Mouse (Mus musculus): ENCODE measurements around the gene Actl7a.

Gene Actl7a

DNA sequence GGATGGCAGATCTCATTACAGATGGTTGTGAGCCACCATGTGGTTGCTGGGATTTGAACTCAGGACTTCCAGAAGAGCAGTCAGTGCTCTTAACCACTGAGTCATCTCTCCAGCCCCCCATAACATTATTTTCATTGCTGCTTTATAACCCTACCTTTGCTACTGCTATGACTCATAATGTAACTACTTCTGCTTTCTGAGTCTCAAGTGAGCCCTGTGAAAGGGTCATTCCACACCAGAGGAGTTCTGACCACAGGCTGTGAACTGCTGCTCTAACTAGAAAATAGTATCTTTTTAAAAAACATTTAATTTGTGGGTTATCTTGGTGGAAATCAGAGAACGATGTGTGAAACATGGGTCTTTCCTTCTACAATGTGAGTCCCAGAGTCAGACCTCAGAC, 14.5 kb downstream of the Actl7a start:
- no peak for DNase-seq (ENCODE audit: low spot score in 2 of 2)

DNA sequence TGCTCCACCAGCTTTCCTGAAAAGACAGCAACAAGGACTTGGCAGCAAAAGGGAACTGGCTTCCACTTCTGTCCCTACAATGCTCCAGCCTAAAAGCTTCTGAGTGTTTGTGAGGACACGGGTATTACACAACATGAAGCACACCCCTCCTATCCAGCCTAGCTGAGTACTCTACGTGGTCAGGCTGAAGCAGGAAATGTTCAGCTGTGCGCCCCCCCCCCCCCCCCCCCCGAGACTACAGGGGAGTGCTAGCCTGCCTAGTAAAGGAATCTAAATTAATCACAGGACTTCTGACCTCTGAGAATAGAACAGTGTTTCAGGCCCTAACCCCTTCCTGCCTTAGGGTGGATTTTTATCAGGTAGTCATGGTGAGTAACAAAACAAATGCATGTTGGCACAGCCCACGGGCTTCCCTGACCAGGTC, 24.7 kb downstream of the Actl7a start:
- DNase-seq (ENCODE audit: low spot score in 2 of 2), result no peak

DNA sequence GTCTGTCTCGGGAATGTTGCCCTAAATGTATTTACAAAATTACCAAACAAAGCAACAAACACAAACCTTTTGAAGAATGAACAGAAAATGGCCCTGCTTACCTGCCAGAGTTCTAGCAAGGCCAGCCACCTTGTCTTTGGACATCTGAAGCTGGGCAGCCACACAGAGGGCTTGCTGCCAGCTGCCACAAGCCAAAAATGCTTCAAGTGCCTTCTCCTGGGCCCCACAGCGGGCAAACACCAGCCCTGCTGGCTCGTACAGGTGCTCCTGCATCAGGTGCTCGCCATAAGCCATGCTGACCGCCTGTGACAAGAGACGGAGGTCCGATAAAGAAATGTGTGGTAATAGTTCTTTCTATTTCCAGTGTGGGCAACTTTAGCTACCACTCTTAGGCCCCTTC, 25.7 kb downstream of the Actl7a start:
- DNase-seq (ENCODE audit: low spot score in 2 of 2), result no peak

GRCm38 (mm10) chr4:56771065-56771464, 27.9 kb downstream of the Actl7a start:
- no peak for DNase-seq (ENCODE audit: low spot score in 2 of 2)

- DNase-seq (ENCODE audit: low spot score in 2 of 2), result no peak
Observed at GRCm38 (mm10) chr4:56791373-56791772, 48.2 kb downstream of the Actl7a start.
